Mouse (Mus musculus) G1E (cell line): Measurements from ENCODE around the gene Psmc3.
"Not testable (repeated sequence)": the region's sequence is repeated elsewhere in the genome, so short reads cannot be mapped to it uniquely, and the experiment has no call there.

Source experiments
- CTCF ChIP-seq: IDR thresholded peaks from 2 replicates; pipeline ENCODE4 v1.5.1; 2012; ENCODE audit warnings: low read depth, low read length, inconsistent platforms, mixed read lengths
- GATA1 ChIP-seq: IDR thresholded peaks from 2 replicates; pipeline ENCODE4 v1.6.1; 2012; ENCODE audit warnings: borderline replicate concordance, low read length, inconsistent platforms, mixed read lengths
- TAL1 ChIP-seq: conservative IDR thresholded peaks from 2 replicates; pipeline ENCODE4 v1.6.1; 2012; ENCODE audit warnings: low read depth, low read length, inconsistent platforms, mixed read lengths

- not testable (repeated sequence) for TF ChIP-seq CTCF, TAL1, GATA1
Observed at GRCm38 (mm10) chr2:91111832-91112231, 58.0 kb downstream of the Psmc3 start.
